Mouse (Mus musculus) hindbrain, embryonic 16.5 days (tissue): ENCODE measurements around the gene Cadm2. TPM values are rescaled to one million over a fixed set of nuclear protein-coding genes. Genes with fewer than 3 reads are reported as not detected.
A peak's percentile ranks its signal among the peaks of the same experiment; 100 is the strongest.

Source experiments
- ATAC-seq: fragments of 200-750 bp; cut with Nextera tagmentation; 2 replicates; pipeline ENCODE4 v1.8.0; 2017; ENCODE audit warnings: moderate TSS enrichment, moderate library complexity
- H3K27ac ChIP-seq: fragments of 300-500 bp; sonication (generic); 2 replicates; pipeline ENCODE4 v1.5.1; 2014; ENCODE audit warnings: low read depth, mild to moderate bottlenecking, control low read depth, low read length, moderate library complexity
- H3K27me3 ChIP-seq: fragments of 300-500 bp; sonication (generic); replicated peaks from 2 replicates; pipeline ENCODE4 v1.6.1; 2014; ENCODE audit warnings: low read length; ENCODE audit not compliant: control insufficient read depth, insufficient read depth
- H3K36me3 ChIP-seq: fragments of 300-500 bp; sonication (generic); 2 replicates; pipeline ENCODE4 v1.6.1; 2014; ENCODE audit warnings: mild to moderate bottlenecking, low read length, moderate library complexity, mixed read lengths; ENCODE audit not compliant: control insufficient read depth, insufficient read depth
- H3K4me1 ChIP-seq: fragments of 300-500 bp; sonication (generic); 2 replicates; pipeline ENCODE4 v1.6.1; 2014; ENCODE audit warnings: low read depth, low read length; ENCODE audit not compliant: control insufficient read depth, insufficient read depth
- H3K4me2 ChIP-seq: fragments of 300-500 bp; sonication (generic); 2 replicates; pipeline ENCODE4 v1.6.1; 2014; ENCODE audit warnings: mild to moderate bottlenecking, low read length, control low read depth, moderate library complexity
- H3K4me3 ChIP-seq: fragments of 300-500 bp; sonication (generic); 2 replicates; pipeline ENCODE4 v1.5.1; 2014; ENCODE audit warnings: mild to moderate bottlenecking, low read length, control low read depth, moderate library complexity
- H3K9ac ChIP-seq: fragments of 300-500 bp; sonication (generic); 2 replicates; pipeline ENCODE4 v1.6.1; 2014; ENCODE audit warnings: low read depth, mild to moderate bottlenecking, control low read depth, low read length, moderate library complexity
- H3K9me3 ChIP-seq: fragments of 300-500 bp; sonication (generic); 2 replicates; pipeline ENCODE4 v1.6.1; 2014; ENCODE audit warnings: mild to moderate bottlenecking, low read length, moderate library complexity; ENCODE audit not compliant: control insufficient read depth
- WGBS: fragments of 180-500 bp; shearing (Covaris S2); extraction: QIAGEN DNeasy Blood & Tissue Kit; methylation state at CpG from one replicate; pipeline ENCODE4 v1.1.7; 2014; 5-methylcytosine and 5-hydroxymethylcytosine counted together
- polyA plus RNA-seq: library from polyadenylated mRNA; unstranded; fragments of >200 nt; fragmentation: Nextera tagmentation; extraction: Ambion mirVana; gene quantifications from 2 replicates; pipeline ENCODE4 v1.2.1, GENCODE M21; 2015

The Cadm2 gene
- polyA plus RNA-seq, 1 experiment from 2014 or later: 33.6 TPM

- Histone ChIP-seq H3K9me3 (no peaks in the 10 kb centered on the region), H3K27me3 (no peaks in the 10 kb centered on the region), H3K36me3 (no peaks in the 10 kb centered on the region), H3K9ac (no peak overlapping the region), H3K27ac (no peak overlapping the region), H3K4me3 (no peak overlapping the region), H3K4me2 (no peak overlapping the region), H3K4me1 (no peaks in the 10 kb centered on the region)
- ATAC-seq: peak; percentile 61; the same call in 1 of the 2 replicates
- 45% methylated on average over 1 of the region's 1 CpGs for WGBS
Measured at GRCm38 (mm10) chr16:67068461-67068860, 552.2 kb downstream of the Cadm2 start.

- Histone ChIP-seq H3K4me2 (no peak overlapping the region), H3K36me3 (no peaks in the 10 kb centered on the region), H3K4me1 (no peaks in the 10 kb centered on the region), H3K27ac (no peak overlapping the region), H3K9ac (no peak overlapping the region), H3K9me3 (no peaks in the 10 kb centered on the region), H3K4me3 (no peak overlapping the region), H3K27me3 (no peaks in the 10 kb centered on the region)
- 54% methylated on average over 5 of the region's 5 CpGs for whole genome bisulfite sequencing
- peak; percentile 4; the same call in 1 of the 2 replicates for ATAC-seq
Measured at GRCm38 (mm10) chr16:67030918-67031317, 589.8 kb downstream of the Cadm2 start.

- no peaks in the 10 kb centered on the region for H3K9me3 ChIP-seq
- 54% methylated on average over 1 of the region's 1 CpGs for WGBS
- H3K4me1 ChIP-seq: no peaks in the 10 kb centered on the region
- no peak overlapping the region for H3K4me2 ChIP-seq
- no peaks in the 10 kb centered on the region for H3K27me3 ChIP-seq
- H3K9ac ChIP-seq: no peak overlapping the region
- H3K4me3 ChIP-seq: no peak overlapping the region
- ATAC-seq: no peak
- H3K27ac ChIP-seq: no peak overlapping the region
- no peaks in the 10 kb centered on the region for H3K36me3 ChIP-seq
Measured at GRCm38 (mm10) chr16:67019856-67020255, 600.9 kb downstream of the Cadm2 start.

- no peaks in the 10 kb centered on the region for H3K9me3 ChIP-seq
- no peaks in the 10 kb centered on the region for H3K36me3 ChIP-seq
- ATAC-seq: no peak
- no peak overlapping the region for H3K27ac ChIP-seq
- no peaks in the 10 kb centered on the region for H3K27me3 ChIP-seq
- 70% methylated on average over 2 of the region's 2 CpGs for WGBS
- H3K4me2 ChIP-seq: no peak overlapping the region
- no peak overlapping the region for H3K9ac ChIP-seq
- H3K4me3 ChIP-seq: no peak overlapping the region
- no peaks in the 10 kb centered on the region for H3K4me1 ChIP-seq
Measured at GRCm38 (mm10) chr16:67017710-67018109, 603.0 kb downstream of the Cadm2 start.

GRCm38 (mm10) chr16:67003161-67003560, 617.5 kb downstream of the Cadm2 start:
- WGBS: 92% methylated on average over 3 of the region's 3 CpGs
- ATAC-seq: no peak
- Histone ChIP-seq H3K4me3 (no peak overlapping the region), H3K9me3 (no peaks in the 10 kb centered on the region), H3K36me3 (no peaks in the 10 kb centered on the region), H3K9ac (no peak overlapping the region), H3K27me3 (no peaks in the 10 kb centered on the region), H3K27ac (no peak overlapping the region), H3K4me1 (no peaks in the 10 kb centered on the region), H3K4me2 (no peak overlapping the region)

GRCm38 (mm10) chr16:67001707-67002106, 619.0 kb downstream of the Cadm2 start:
- H3K4me2 ChIP-seq: no peak overlapping the region
- H3K27me3 ChIP-seq: no peaks in the 10 kb centered on the region
- 61% methylated on average over 4 of the region's 4 CpGs for WGBS

GRCm38 (mm10) chr16:66997461-66997860, 623.2 kb downstream of the Cadm2 start:
- ATAC-seq: no peak

More at GRCm38 (mm10) chr16:67001707-67002106, 619.0 kb downstream of the Cadm2 start:
- no peak overlapping the region for H3K9ac ChIP-seq
- H3K4me1 ChIP-seq: no peaks in the 10 kb centered on the region
- no peaks in the 10 kb centered on the region for H3K9me3 ChIP-seq
- no peak overlapping the region for H3K4me3 ChIP-seq
- H3K36me3 ChIP-seq: no peaks in the 10 kb centered on the region
- ATAC-seq: no peak
- H3K27ac ChIP-seq: no peak overlapping the region

GRCm38 (mm10) chr16:66987741-66988140, 633.0 kb downstream of the Cadm2 start:
- Histone ChIP-seq H3K4me1 (peaks cover 3% of the 10 kb centered on the region; the same call in 1 of the 2 replicates), H3K27me3 (no peaks in the 10 kb centered on the region), H3K4me2 (no peak overlapping the region), H3K27ac (no peak overlapping the region), H3K9me3 (no peaks in the 10 kb centered on the region), H3K9ac (no peak overlapping the region), H3K36me3 (no peaks in the 10 kb centered on the region), H3K4me3 (no peak overlapping the region)
- 57% methylated on average over 6 of the region's 6 CpGs for WGBS
- peak; percentile 58 for ATAC-seq

More at GRCm38 (mm10) chr16:66997461-66997860, 623.2 kb downstream of the Cadm2 start:
- Histone ChIP-seq H3K36me3 (no peaks in the 10 kb centered on the region), H3K9me3 (no peaks in the 10 kb centered on the region), H3K9ac (no peak overlapping the region), H3K27ac (no peak overlapping the region), H3K4me1 (no peaks in the 10 kb centered on the region), H3K4me3 (no peak overlapping the region), H3K4me2 (no peak overlapping the region), H3K27me3 (no peaks in the 10 kb centered on the region)
- 55% methylated on average over 2 of the region's 2 CpGs for WGBS

GRCm38 (mm10) chr16:66986879-66987278, 633.8 kb downstream of the Cadm2 start:
- Histone ChIP-seq H3K36me3 (no peaks in the 10 kb centered on the region), H3K27me3 (no peaks in the 10 kb centered on the region), H3K4me2 (no peak overlapping the region), H3K4me1 (peaks cover 3% of the 10 kb centered on the region; the same call in 1 of the 2 replicates), H3K27ac (no peak overlapping the region), H3K9ac (no peak overlapping the region), H3K9me3 (no peaks in the 10 kb centered on the region), H3K4me3 (no peak overlapping the region)
- 64% methylated on average over 7 of the region's 7 CpGs for WGBS
- no peak for ATAC-seq

- Histone ChIP-seq H3K36me3 (no peaks in the 10 kb centered on the region), H3K27ac (no peak overlapping the region), H3K4me2 (no peak overlapping the region), H3K9ac (no peak overlapping the region), H3K4me1 (no peaks in the 10 kb centered on the region), H3K9me3 (no peaks in the 10 kb centered on the region), H3K4me3 (no peak overlapping the region), H3K27me3 (no peaks in the 10 kb centered on the region)
- WGBS: 67% methylated on average over 3 of the region's 3 CpGs
- ATAC-seq: no peak
Measured at GRCm38 (mm10) chr16:66970912-66971311, 649.8 kb downstream of the Cadm2 start.
